Mouse (Mus musculus) forebrain, embryonic 16.5 days (tissue): ENCODE data around the gene Tril. TPM values are rescaled to one million over a fixed set of nuclear protein-coding genes. Genes with fewer than 3 reads are reported as not detected.

Source experiments
- ATAC-seq: fragments of 200-750 bp; cut with Nextera tagmentation; 2 replicates; pipeline ENCODE4 v1.8.0; 2017; ENCODE audit warnings: mild to moderate bottlenecking, moderate library complexity
- H3K27ac ChIP-seq: fragments of 300-500 bp; sonication (generic); 2 replicates; pipeline ENCODE4 v1.5.1; 2014; ENCODE audit warnings: low read length, control low read depth
- H3K27me3 ChIP-seq: fragments of 300-500 bp; sonication (generic); replicated peaks from 2 replicates; pipeline ENCODE4 v1.6.1; 2014; ENCODE audit warnings: low read length; ENCODE audit not compliant: control insufficient read depth, insufficient read depth
- H3K36me3 ChIP-seq: fragments of 300-500 bp; sonication (generic); 2 replicates; pipeline ENCODE4 v1.6.1; 2014; ENCODE audit not compliant: control insufficient read depth, insufficient read depth
- H3K4me1 ChIP-seq: fragments of 300-500 bp; sonication (generic); replicated peaks from 2 replicates; pipeline ENCODE4 v1.6.1; 2014; ENCODE audit warnings: low read length; ENCODE audit not compliant: control insufficient read depth, insufficient read depth
- H3K4me2 ChIP-seq: fragments of 300-500 bp; sonication (generic); 2 replicates; pipeline ENCODE4 v1.6.1; 2014; ENCODE audit warnings: mild to moderate bottlenecking, low read length, control low read depth
- H3K4me3 ChIP-seq: fragments of 300-500 bp; sonication (generic); replicated peaks from 2 replicates; pipeline ENCODE4 v1.5.1; 2014; ENCODE audit warnings: mild to moderate bottlenecking, low read length, control low read depth
- H3K9ac ChIP-seq: fragments of 300-500 bp; sonication (generic); replicated peaks from 2 replicates; pipeline ENCODE4 v1.6.1; 2014; ENCODE audit warnings: low read depth, low read length, control low read depth
- H3K9me3 ChIP-seq: fragments of 300-500 bp; sonication (generic); 2 replicates; pipeline ENCODE4 v1.6.1; 2016; ENCODE audit warnings: low read length; ENCODE audit not compliant: control insufficient read depth
- WGBS: fragments of 180-500 bp; shearing (Covaris S2); extraction: QIAGEN DNeasy Blood & Tissue Kit; methylation state at CpG from one replicate; pipeline ENCODE4 v1.1.7; 2014; 5-methylcytosine and 5-hydroxymethylcytosine counted together
- polyA plus RNA-seq: library from polyadenylated mRNA; unstranded; fragments of >200 nt; fragmentation: Nextera tagmentation; extraction: Ambion mirVana; gene quantifications from 2 replicates; pipeline ENCODE4 v1.2.1, GENCODE M21; 2015

The Tril gene
- polyA plus RNA-seq, 1 experiment from 2014 or later, result 7.4 TPM

DNA sequence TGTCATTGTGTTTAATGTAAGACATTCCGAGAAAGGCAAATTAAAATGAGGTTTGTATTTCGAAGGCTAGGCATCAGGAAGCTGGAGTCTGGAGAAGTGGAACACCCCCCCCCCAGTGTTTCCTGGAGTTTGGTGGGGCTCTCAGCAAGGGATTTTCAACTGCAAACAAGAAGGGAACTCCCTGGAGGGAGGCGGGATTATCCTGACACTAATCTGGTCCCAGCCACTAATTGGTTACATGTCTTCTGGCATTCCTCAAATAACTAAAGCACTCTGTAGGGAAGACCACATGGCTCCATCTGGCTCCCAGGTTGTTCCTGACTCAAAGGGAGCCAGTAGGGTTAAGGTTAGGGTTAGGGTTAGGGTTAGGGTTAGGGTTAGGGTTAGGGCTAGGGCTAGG lies 23.8 kb downstream of the Tril start:
- Histone ChIP-seq H3K27me3 (no peaks in the 10 kb centered on the region), H3K36me3 (no peaks in the 10 kb centered on the region), H3K4me2 (no peak overlapping the region), H3K4me3 (no peak overlapping the region), H3K27ac (no peak overlapping the region), H3K9me3 (no peaks in the 10 kb centered on the region), H3K9ac (no peak overlapping the region), H3K4me1 (no peaks in the 10 kb centered on the region; the same call in 1 of the 2 replicates)
- no peak for ATAC-seq
- WGBS, result 50% methylated on average over 3 of the region's 3 CpGs

- Histone ChIP-seq H3K36me3 (no peaks in the 10 kb centered on the region), H3K9me3 (no peaks in the 10 kb centered on the region), H3K27me3 (no peaks in the 10 kb centered on the region), H3K4me1 (no peaks in the 10 kb centered on the region; the same call in 1 of the 2 replicates), H3K9ac (no peak overlapping the region), H3K27ac (no peak overlapping the region), H3K4me2 (no peak overlapping the region), H3K4me3 (no peak overlapping the region)
- WGBS, result 14% methylated on average over 5 of the region's 5 CpGs
- ATAC-seq, result no peak; the same call in 1 of the 2 replicates
Measured at GRCm38 (mm10) chr6:53795788-53796187, 24.8 kb downstream of the Tril start.

DNA sequence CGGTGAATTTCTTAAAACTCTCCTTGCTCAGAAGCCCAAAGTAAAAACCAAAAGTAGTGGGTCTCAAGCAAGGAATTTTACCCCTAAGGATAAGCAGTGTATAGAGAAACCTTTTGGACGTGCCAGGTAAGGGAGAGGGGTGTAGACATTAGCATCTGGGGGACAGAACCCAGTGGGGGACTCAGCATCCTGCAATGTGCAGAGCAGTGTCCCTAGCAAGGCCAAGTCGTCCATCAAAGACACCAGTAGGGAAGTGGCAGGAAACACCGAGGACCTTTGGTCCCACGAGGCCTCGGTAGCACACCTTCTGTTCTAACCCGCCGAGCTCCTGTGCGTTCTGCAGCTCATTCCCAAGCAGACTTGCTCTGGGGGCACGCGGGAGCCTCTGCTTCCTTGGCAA lies 25.6 kb downstream of the Tril start:
- Histone ChIP-seq H3K27ac (no peak overlapping the region), H3K4me3 (no peak overlapping the region), H3K4me1 (no peaks in the 10 kb centered on the region; the same call in 1 of the 2 replicates), H3K9ac (no peak overlapping the region), H3K9me3 (no peaks in the 10 kb centered on the region), H3K4me2 (no peak overlapping the region), H3K27me3 (no peaks in the 10 kb centered on the region), H3K36me3 (no peaks in the 10 kb centered on the region)
- 45% methylated on average over 11 of the region's 11 CpGs for WGBS
- no peak for ATAC-seq

DNA sequence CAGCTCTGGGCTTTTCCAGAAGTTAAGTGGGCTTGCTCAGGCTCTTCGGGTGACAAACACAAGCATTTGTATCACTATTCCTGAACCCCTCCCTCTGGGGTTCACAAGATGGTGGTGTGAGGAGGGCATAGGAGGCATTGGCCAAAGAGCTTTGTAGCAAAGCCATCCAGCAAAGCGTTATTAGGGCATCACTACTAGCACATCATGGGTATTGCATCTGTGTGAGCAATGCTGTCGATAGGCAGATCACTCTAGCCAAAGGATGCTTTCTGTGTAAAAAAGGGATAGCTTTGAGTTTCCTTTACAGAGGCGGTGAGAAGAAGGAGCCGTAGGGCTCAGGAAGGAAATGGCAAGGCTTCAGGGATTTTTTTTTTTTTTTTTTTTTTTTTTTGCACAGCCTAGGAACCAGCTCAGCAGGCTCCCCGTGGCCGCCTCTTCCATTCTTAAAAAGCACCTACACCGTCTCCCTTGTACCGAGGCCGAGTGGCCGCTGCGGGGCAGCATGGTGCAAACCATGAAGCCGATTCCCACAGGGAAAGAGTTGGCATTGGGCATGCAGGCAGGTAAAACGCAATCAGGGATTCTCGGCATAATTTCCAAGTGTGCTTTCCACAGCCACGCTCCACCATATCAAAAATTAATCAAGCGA lies 26.2 kb downstream of the Tril start:
- WGBS, result 14% methylated on average over 17 of the region's 17 CpGs
- Histone ChIP-seq H3K27me3 (no peaks in the 10 kb centered on the region), H3K9me3 (no peaks in the 10 kb centered on the region), H3K9ac (no peak overlapping the region), H3K4me2 (0 out of 2 replicates have a peak overlapping the region, but pooled peaks have one; percentile 5), H3K4me1 (no peaks in the 10 kb centered on the region; the same call in 1 of the 2 replicates), H3K4me3 (no peak overlapping the region), H3K27ac (no peak overlapping the region), H3K36me3 (no peaks in the 10 kb centered on the region)
- peak; percentile 89 for ATAC-seq

DNA sequence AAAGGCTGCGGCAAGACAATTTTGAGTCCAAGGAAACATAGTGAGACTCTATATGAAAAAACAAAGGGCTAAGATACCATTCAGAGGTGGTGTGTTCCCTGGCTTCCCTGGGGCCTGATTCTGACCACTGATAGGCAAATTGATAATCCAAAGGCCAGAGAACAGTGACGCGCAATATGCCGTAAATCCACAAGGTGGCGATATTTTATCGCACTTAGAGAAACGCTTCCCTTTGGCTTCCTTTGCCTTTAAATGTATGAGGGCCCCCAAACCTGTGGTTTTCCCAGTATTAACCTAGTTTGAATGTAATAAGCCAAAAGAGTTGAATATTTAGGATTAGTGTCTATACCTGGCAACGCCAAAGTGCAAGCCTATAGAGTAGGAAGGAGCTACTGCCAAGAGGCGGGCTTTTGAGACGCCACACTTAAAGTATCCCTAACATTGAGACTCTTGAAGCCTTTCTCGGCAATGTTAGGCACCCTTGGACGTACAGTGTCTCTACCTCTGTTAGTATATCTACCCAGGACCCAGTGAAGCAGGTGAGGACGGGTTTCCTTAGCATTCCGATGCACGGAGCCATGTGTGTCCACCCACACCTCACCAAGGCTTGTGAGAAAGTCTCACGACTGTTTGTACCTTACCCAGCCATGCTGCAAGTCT lies 37.6 kb downstream of the Tril start:
- no peaks in the 10 kb centered on the region for H3K36me3 ChIP-seq
- H3K4me2 ChIP-seq, result no peak overlapping the region
- no peaks in the 10 kb centered on the region for H3K4me1 ChIP-seq
- H3K4me3 ChIP-seq, result no peak overlapping the region
- H3K9me3 ChIP-seq, result no peaks in the 10 kb centered on the region
- H3K27ac ChIP-seq, result no peak overlapping the region
- no peak for ATAC-seq
- 44% methylated on average over 16 of the region's 16 CpGs for WGBS
- H3K27me3 ChIP-seq, result no peaks in the 10 kb centered on the region
- no peak overlapping the region for H3K9ac ChIP-seq

DNA sequence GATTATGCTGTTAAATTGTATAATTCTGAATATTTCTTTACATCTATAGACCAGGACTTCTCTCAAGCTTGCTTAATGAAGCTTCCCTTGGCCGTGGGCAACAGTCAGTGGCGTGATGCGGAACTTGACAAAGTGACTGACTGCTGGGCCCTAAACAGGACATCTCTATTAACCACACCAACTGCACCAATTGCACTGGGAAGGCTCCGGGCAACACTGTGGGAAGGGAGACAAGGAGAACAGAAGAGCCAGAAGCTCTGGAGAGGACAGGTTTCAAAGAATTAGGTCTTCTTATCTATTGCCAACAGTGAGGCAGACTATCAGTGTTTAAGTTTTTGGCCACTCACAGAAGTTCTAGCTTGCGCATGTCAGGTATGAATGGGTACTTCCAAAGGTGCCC lies 38.4 kb downstream of the Tril start:
- Histone ChIP-seq H3K9ac (no peak overlapping the region), H3K9me3 (no peaks in the 10 kb centered on the region), H3K4me1 (no peaks in the 10 kb centered on the region), H3K27ac (no peak overlapping the region), H3K27me3 (no peaks in the 10 kb centered on the region), H3K4me3 (no peak overlapping the region), H3K36me3 (no peaks in the 10 kb centered on the region), H3K4me2 (no peak overlapping the region)
- 85% methylated on average over 5 of the region's 5 CpGs for WGBS
- ATAC-seq, result no peak

DNA sequence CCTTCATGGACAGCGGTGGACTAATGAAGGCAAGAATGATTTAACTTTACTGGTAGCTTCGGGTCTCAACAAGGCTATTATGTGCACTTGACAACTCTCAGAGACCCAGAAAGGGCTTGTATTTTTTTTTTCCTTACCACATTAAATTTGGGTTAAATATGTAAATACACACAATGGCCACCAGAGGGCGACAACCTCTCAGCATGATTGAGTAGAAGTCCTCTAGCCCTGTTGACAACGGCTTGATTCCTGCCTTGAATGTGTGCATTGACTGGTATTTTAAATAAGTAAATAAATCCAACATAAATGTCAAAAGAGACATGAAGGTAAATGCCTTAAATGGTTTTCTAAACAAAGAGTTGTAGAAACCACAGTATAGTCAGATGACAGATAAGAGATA lies 39.5 kb downstream of the Tril start:
- no peak overlapping the region for H3K9ac ChIP-seq
- H3K36me3 ChIP-seq, result no peaks in the 10 kb centered on the region
- H3K4me2 ChIP-seq, result no peak overlapping the region
- no peak overlapping the region for H3K4me3 ChIP-seq
- H3K27ac ChIP-seq, result no peak overlapping the region
- H3K27me3 ChIP-seq, result no peaks in the 10 kb centered on the region
- WGBS, result 10% methylated on average over 4 of the region's 4 CpGs
- no peaks in the 10 kb centered on the region for H3K4me1 ChIP-seq
- H3K9me3 ChIP-seq, result no peaks in the 10 kb centered on the region
- no peak for ATAC-seq

DNA sequence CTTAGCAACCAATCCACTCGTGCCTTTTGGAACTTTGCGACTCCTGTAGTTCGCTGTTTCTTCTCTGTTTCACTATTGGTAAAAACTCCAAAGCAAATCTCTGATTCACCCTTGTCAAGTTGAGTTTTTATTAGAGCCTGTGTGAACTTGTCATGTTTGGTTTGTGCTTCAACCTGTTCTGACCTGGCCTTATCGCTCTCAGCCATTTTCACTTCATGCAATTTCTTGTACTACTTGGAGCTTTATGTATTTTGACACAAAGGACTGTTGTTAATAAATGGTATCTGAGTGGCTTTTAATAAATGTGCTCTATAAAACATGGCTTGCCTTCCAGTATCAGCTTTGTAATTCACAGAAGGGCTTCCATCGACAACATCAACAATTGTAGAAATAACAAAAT lies 40.6 kb downstream of the Tril start:
- Histone ChIP-seq H3K4me2 (no peak overlapping the region), H3K4me3 (no peak overlapping the region), H3K27ac (no peak overlapping the region), H3K27me3 (no peaks in the 10 kb centered on the region), H3K9ac (no peak overlapping the region), H3K9me3 (no peaks in the 10 kb centered on the region), H3K36me3 (no peaks in the 10 kb centered on the region), H3K4me1 (no peaks in the 10 kb centered on the region)
- ATAC-seq, result no peak
- WGBS, result 88% methylated on average over 5 of the region's 5 CpGs

GRCm38 (mm10) chr6:53779526-53779925 lies 41.1 kb downstream of the Tril start:
- WGBS, result 47% methylated on average over 7 of the region's 7 CpGs
- H3K4me3 ChIP-seq, result no peak overlapping the region
- H3K27me3 ChIP-seq, result no peaks in the 10 kb centered on the region

More at GRCm38 (mm10) chr6:53779526-53779925, 41.1 kb downstream of the Tril start:
- Histone ChIP-seq H3K4me1 (no peaks in the 10 kb centered on the region), H3K36me3 (no peaks in the 10 kb centered on the region), H3K9ac (no peak overlapping the region), H3K27ac (no peak overlapping the region), H3K9me3 (no peaks in the 10 kb centered on the region), H3K4me2 (no peak overlapping the region)
- ATAC-seq, result no peak
